Mouse (Mus musculus) small intestine, adult 10 weeks (tissue): ENCODE results near the gene Dok5. TPM values are rescaled to one million over a fixed set of nuclear protein-coding genes. Genes with fewer than 3 reads are reported as not detected.

Experiments
- polyA plus RNA-seq: library from polyadenylated mRNA; stranded (reverse); fragments of 350-450 nt; fragmentation: Illumina TruSeq; extraction: RNeasy Lipid Tissue Mini Kit (QIAGEN cat#74804); gene quantifications from one replicate; pipeline ENCODE4 v1.2.3, GENCODE M21; 2014; ENCODE audit warnings: low replicate concordance

Gene Dok5
- polyA plus RNA-seq = not detected

GRCm38 (mm10) chr2:170731632-170732561, at the start of gene Dok5:
Gene Dok5 (plus strand): TSS chr2:170731807.

Other genes starting within 250 kb of the Dok5 start
- gene Pfdn4, start 235.4 kb upstream of the Dok5 start, polyA plus RNA-seq = 34.1 TPM
- not detected for gene Cyp24a1, start 234.7 kb upstream of the Dok5 start, polyA plus RNA-seq
- not detected for gene 4930470P17Rik, start 129.8 kb upstream of the Dok5 start, polyA plus RNA-seq